Mouse (Mus musculus) CD4-positive, CD25-positive, alpha-beta regulatory T cell, adult 4 months (primary cell): ENCODE measurements around the gene Sult1b1. TPM values are rescaled to one million over a fixed set of nuclear protein-coding genes. Genes with fewer than 3 reads are reported as not detected.

Experiments
- polyA plus RNA-seq, 2 experiments: library from polyadenylated mRNA; unstranded; fragments of 100-300 nt; shearing (Covaris generic); gene quantifications; one replicate each; pipeline ENCODE4 v1.2.1; 2017

Sult1b1 gene
- polyA plus RNA-seq, 2 experiments from 2014 or later, result not detected

Other genes starting within 250 kb of the Sult1b1 start
- not detected for gene Ugt2a3, start 201.0 kb downstream of the Sult1b1 start, polyA plus RNA-seq
- gene Ugt2b38, start 114.0 kb downstream of the Sult1b1 start, polyA plus RNA-seq, result not detected
- gene Ugt2a2, start 55.9 kb downstream of the Sult1b1 start, polyA plus RNA-seq, result not detected
- gene Gm43638, start 51.4 kb downstream of the Sult1b1 start, polyA plus RNA-seq, result not detected
- gene Ugt2a1, start 47.3 kb downstream of the Sult1b1 start, polyA plus RNA-seq, result not detected
- gene Sult1d1, start 30.8 kb upstream of the Sult1b1 start, polyA plus RNA-seq, result not detected
- not detected for gene Sult1e1, start 53.4 kb upstream of the Sult1b1 start, polyA plus RNA-seq
- not detected for gene Csn1s1, start 128.0 kb upstream of the Sult1b1 start, polyA plus RNA-seq
- gene Csn2, start 161.4 kb upstream of the Sult1b1 start, polyA plus RNA-seq, result not detected
- gene Csn1s2a, start 236.4 kb upstream of the Sult1b1 start, polyA plus RNA-seq, result not detected